Mouse (Mus musculus): ENCODE measurements around the gene Dner.

- no peak for TF ChIP-seq EP300 (IDR thresholded peaks at IDR 0.05; ENCODE audit: low read depth)
- no peak for TF ChIP-seq CTCF (IDR thresholded peaks at IDR 0.05; ENCODE audit: low read depth)
Observed at GRCm38 (mm10) chr1:84325309-84325708, 370.7 kb downstream of the Dner start.
